Mouse (Mus musculus) hindbrain, embryonic 13.5 days (tissue): ENCODE data around the gene Apela. TPM values are rescaled to one million over a fixed set of nuclear protein-coding genes. Genes with fewer than 3 reads are reported as not detected.

Experiments used
- ATAC-seq: fragments of 200-750 bp; cut with Nextera tagmentation; 2 replicates; pipeline ENCODE4 v1.8.0; 2017; ENCODE audit warnings: moderate TSS enrichment; ENCODE audit not compliant: low FRiP score
- H3K27ac ChIP-seq: fragments of 300-500 bp; sonication (generic); 2 replicates; pipeline ENCODE4 v1.5.1; 2015; ENCODE audit warnings: inconsistent platforms, mild to moderate bottlenecking, moderate library complexity
- H3K27me3 ChIP-seq: fragments of 300-500 bp; sonication (generic); 2 replicates; pipeline ENCODE4 v1.6.1; 2015; ENCODE audit warnings: mild to moderate bottlenecking, inconsistent platforms
- H3K36me3 ChIP-seq: fragments of 300-500 bp; sonication (generic); 2 replicates; pipeline ENCODE4 v1.6.1; 2015; ENCODE audit warnings: mild to moderate bottlenecking, inconsistent platforms
- H3K4me1 ChIP-seq: fragments of 300-500 bp; sonication (generic); replicated peaks from 2 replicates; pipeline ENCODE4 v1.6.1; 2015; ENCODE audit warnings: inconsistent platforms
- H3K4me2 ChIP-seq: fragments of 300-500 bp; sonication (generic); 2 replicates; pipeline ENCODE4 v1.6.1; 2015; ENCODE audit warnings: inconsistent platforms, mild to moderate bottlenecking, moderate library complexity
- H3K4me3 ChIP-seq: fragments of 300-500 bp; sonication (generic); 2 replicates; pipeline ENCODE4 v1.5.1; 2015; ENCODE audit warnings: mild to moderate bottlenecking, inconsistent platforms
- H3K9ac ChIP-seq: fragments of 300-500 bp; sonication (generic); 2 replicates; pipeline ENCODE4 v1.6.1; 2015; ENCODE audit warnings: mild to moderate bottlenecking, inconsistent platforms
- H3K9me3 ChIP-seq: fragments of 300-500 bp; sonication (generic); 2 replicates; pipeline ENCODE4 v1.6.1; 2016; ENCODE audit warnings: inconsistent platforms
- WGBS: fragments of 180-500 bp; shearing (Covaris S2); methylation state at CpG from one replicate; pipeline ENCODE4 v1.1.7; 2015; 5-methylcytosine and 5-hydroxymethylcytosine counted together
- polyA plus RNA-seq: library from polyadenylated mRNA; unstranded; fragments of >200 nt; fragmentation: Nextera tagmentation; extraction: Ambion mirVana; gene quantifications from 2 replicates; pipeline ENCODE4 v1.2.1, GENCODE M21; 2015

The Apela gene
- 1.2 and 2.4 TPM in 2 replicates for polyA plus RNA-seq

- Histone ChIP-seq H3K4me2 (peak within 1 kb of the TSS; percentile 61), H3K27me3 (no peaks in the 10 kb centered on the region), H3K4me3 (peak within 1 kb of the TSS; percentile 36), H3K4me1 (peaks cover 16% of the 10 kb centered on the region), H3K9me3 (no peaks in the 10 kb centered on the region), H3K36me3 (no peaks in the 10 kb centered on the region), H3K27ac (no peak within 1 kb of the TSS), H3K9ac (peak within 1 kb of the TSS; percentile 53; the same call in 1 of the 2 replicates)
- WGBS = under 1% methylated on average over 8 of the region's 8 CpGs
- ATAC-seq = peak; percentile 78
Measured at GRCm38 (mm10) chr8:65037117-65037533, at the start of gene Apela. TSS of gene Apela (minus strand) at chr8:65037336.

DNA sequence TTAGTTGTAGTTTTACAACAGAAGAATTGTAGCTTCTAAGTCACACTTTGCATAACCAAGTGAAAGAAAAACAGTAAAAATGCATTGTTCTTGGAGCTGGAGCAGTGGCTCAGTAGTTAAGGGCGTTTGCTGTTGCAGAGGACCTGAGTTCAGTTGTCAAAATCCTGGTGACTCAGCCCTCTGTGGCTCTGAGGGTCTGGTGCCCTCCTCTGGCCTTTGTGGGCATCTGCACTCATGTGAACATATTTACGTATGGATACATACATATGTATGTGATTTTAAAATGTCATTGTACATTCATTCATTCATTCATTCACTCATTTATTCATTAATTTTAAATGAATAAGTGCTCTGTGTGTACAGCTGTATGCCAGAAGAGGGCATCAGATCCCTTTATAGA is 48.5 kb upstream of the Apela start:
- WGBS = 80% methylated on average over 2 of the region's 2 CpGs
- Histone ChIP-seq H3K4me1 (0 out of 2 replicates have a peak, but pooled peaks cover 4% of the 10 kb centered on the region), H3K4me2 (no peak overlapping the region), H3K27ac (no peak overlapping the region), H3K36me3 (no peaks in the 10 kb centered on the region), H3K4me3 (no peak overlapping the region), H3K9ac (no peak overlapping the region), H3K9me3 (no peaks in the 10 kb centered on the region), H3K27me3 (no peaks in the 10 kb centered on the region)
- no peak for ATAC-seq

DNA sequence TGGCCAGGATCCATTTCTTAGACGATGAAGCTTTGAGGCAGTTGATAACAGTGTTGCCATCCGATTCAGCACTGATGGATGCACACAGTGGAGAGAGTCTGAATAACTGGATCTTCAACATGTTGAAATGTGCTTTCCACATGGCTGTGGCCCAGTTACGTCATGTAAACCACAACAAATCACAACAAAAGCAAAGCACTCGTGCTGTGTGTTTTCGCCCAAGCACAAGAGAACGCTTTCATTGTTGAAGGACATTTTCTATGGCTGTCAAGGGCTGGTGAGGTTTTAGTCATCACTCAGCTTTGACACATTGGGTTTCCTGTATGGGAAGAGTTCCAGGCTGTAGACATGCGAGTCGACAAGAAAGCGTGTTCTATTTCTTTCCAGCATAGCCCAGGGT is 43.6 kb upstream of the Apela start:
- ATAC-seq = no peak
- H3K36me3 ChIP-seq = no peaks in the 10 kb centered on the region
- no peak overlapping the region for H3K4me3 ChIP-seq
- WGBS = 86% methylated on average over 9 of the region's 9 CpGs
- no peak overlapping the region for H3K4me2 ChIP-seq
- no peaks in the 10 kb centered on the region for H3K9me3 ChIP-seq
- H3K9ac ChIP-seq = no peak overlapping the region
- H3K27me3 ChIP-seq = no peaks in the 10 kb centered on the region
- no peak overlapping the region for H3K27ac ChIP-seq
- 0 out of 2 replicates have a peak, but pooled peaks cover 4% of the 10 kb centered on the region for H3K4me1 ChIP-seq

GRCm38 (mm10) chr8:65074733-65075132 is 37.6 kb upstream of the Apela start, which contains the start of gene Gm10663:
TSS of gene Gm10663 (plus strand) at chr8:65075033.
- Histone ChIP-seq H3K36me3 (no peaks in the 10 kb centered on the region), H3K9ac (no peak within 1 kb of the TSS), H3K4me1 (no peaks in the 10 kb centered on the region), H3K27ac (no peak within 1 kb of the TSS), H3K4me2 (no peak within 1 kb of the TSS), H3K9me3 (no peaks in the 10 kb centered on the region), H3K4me3 (no peak within 1 kb of the TSS), H3K27me3 (no peaks in the 10 kb centered on the region)
- no peak for ATAC-seq
- WGBS = 93% methylated on average over 2 of the region's 2 CpGs

GRCm38 (mm10) chr8:65070996-65071395 is 33.9 kb upstream of the Apela start:
- Histone ChIP-seq H3K9me3 (no peaks in the 10 kb centered on the region), H3K27ac (no peak overlapping the region), H3K4me2 (no peak overlapping the region), H3K9ac (no peak overlapping the region), H3K27me3 (no peaks in the 10 kb centered on the region), H3K36me3 (no peaks in the 10 kb centered on the region), H3K4me3 (no peak overlapping the region), H3K4me1 (no peaks in the 10 kb centered on the region)
- WGBS = 78% methylated on average over 4 of the region's 4 CpGs
- no peak for ATAC-seq

GRCm38 (mm10) chr8:65068473-65068819 is 31.3 kb upstream of the Apela start:
- H3K9me3 ChIP-seq = no peaks in the 10 kb centered on the region
- no peaks in the 10 kb centered on the region for H3K4me1 ChIP-seq
- 75% methylated on average over 4 of the region's 4 CpGs for WGBS
- no peaks in the 10 kb centered on the region for H3K27me3 ChIP-seq
- no peak for ATAC-seq
- H3K9ac ChIP-seq = no peak overlapping the region
- H3K4me3 ChIP-seq = no peak overlapping the region
- H3K36me3 ChIP-seq = no peaks in the 10 kb centered on the region
- no peak overlapping the region for H3K4me2 ChIP-seq
- no peak overlapping the region for H3K27ac ChIP-seq

DNA sequence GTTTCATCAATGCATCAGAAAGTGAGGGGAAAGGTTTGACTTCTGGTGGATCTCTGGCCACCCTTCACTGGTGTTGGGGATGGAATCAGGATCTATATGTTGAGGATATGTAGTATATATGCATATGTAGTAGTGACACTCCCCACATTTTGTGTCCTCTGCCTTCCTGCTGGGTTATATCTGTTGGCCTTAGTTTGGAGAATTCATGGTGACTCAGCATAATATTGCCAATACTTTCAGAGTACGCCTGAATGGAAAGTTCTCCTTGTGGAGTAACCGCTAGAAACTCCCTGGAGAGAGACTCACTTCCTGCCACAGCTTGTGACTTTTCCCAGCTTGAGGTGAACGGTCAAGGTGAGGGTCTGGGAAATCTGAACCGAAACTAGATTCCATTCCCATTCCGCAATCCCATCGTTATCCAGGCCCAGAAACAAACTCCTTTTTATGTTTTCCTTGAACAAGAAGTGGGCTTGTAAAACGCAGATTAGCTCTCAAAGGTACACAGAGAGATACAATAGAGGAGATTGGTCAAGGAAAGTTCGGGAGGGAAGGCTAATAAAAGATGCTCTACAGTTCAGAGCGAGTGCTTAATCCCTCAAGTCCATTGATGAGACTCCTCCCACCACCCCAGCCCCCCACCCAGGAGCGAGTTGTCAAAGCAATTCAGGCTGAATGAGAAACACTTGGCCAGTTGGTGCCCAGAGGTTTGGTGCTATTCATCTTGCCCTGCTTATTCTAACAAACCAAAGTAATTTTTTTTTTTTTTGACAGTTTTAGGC is 30.7 kb upstream of the Apela start:
- H3K27ac ChIP-seq = no peak overlapping the region
- no peak for ATAC-seq
- H3K4me3 ChIP-seq = no peak overlapping the region
- H3K9ac ChIP-seq = no peak overlapping the region
- H3K36me3 ChIP-seq = no peaks in the 10 kb centered on the region
- 44% methylated on average over 10 of the region's 10 CpGs for WGBS
- H3K27me3 ChIP-seq = no peaks in the 10 kb centered on the region
- no peaks in the 10 kb centered on the region for H3K4me1 ChIP-seq
- H3K9me3 ChIP-seq = no peaks in the 10 kb centered on the region
- H3K4me2 ChIP-seq = no peak overlapping the region

GRCm38 (mm10) chr8:65067031-65067430 is 29.9 kb upstream of the Apela start:
- H3K4me3 ChIP-seq = no peak overlapping the region
- 95% methylated on average over 4 of the region's 4 CpGs for WGBS
- no peak for ATAC-seq
- no peak overlapping the region for H3K27ac ChIP-seq
- H3K4me1 ChIP-seq = no peaks in the 10 kb centered on the region
- H3K4me2 ChIP-seq = no peak overlapping the region
- no peak overlapping the region for H3K9ac ChIP-seq
- no peaks in the 10 kb centered on the region for H3K36me3 ChIP-seq
- H3K27me3 ChIP-seq = no peaks in the 10 kb centered on the region
- no peaks in the 10 kb centered on the region for H3K9me3 ChIP-seq

DNA sequence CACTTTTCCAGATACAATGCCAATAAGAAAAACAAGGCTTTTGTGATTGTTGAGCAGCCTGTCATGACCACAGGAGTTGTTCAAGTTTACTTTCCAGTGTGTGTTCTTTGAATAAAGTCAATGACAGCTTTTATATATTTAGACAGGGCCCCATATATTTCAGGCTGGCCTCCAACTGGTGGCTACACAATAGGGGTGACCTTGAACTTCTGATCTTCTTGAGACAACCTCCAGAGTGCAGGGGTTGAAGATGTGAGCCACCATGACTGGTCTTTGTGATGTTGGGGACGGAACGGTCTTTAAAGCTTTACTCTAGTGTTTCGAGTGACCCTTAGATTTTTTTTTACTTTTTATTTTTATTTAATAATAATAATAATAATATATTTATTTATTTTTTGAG is 28.5 kb upstream of the Apela start:
- ATAC-seq = no peak
- no peaks in the 10 kb centered on the region for H3K9me3 ChIP-seq
- no peaks in the 10 kb centered on the region for H3K27me3 ChIP-seq
- no peak overlapping the region for H3K4me3 ChIP-seq
- WGBS = 93% methylated on average over 3 of the region's 3 CpGs
- no peaks in the 10 kb centered on the region for H3K36me3 ChIP-seq
- H3K4me1 ChIP-seq = no peaks in the 10 kb centered on the region
- H3K9ac ChIP-seq = no peak overlapping the region
- H3K4me2 ChIP-seq = no peak overlapping the region
- H3K27ac ChIP-seq = no peak overlapping the region

DNA sequence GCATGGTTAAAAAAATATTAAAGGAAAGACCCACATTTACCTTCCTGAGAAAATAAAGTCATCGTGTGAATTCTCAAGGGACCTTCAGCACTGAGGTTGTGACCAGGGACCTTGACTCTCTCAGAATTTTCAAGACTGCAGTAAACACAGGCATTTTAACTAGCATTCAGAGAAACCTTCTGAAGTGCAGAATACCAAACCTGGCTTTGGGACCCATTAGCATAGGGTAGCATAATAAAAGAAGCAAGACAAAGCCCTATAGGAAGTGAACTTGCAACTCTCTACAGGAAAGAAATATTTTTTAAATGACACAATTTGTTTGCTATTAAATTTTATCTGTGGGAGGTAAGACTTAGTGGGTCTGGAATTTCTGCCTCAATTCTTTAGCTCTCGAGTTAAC is 26.9 kb upstream of the Apela start:
- ATAC-seq = no peak
- H3K27ac ChIP-seq = no peak overlapping the region
- no peaks in the 10 kb centered on the region for H3K9me3 ChIP-seq
- no peak overlapping the region for H3K4me2 ChIP-seq
- no peaks in the 10 kb centered on the region for H3K36me3 ChIP-seq
- WGBS = 47% methylated on average over 2 of the region's 2 CpGs
- no peak overlapping the region for H3K4me3 ChIP-seq
- no peaks in the 10 kb centered on the region for H3K27me3 ChIP-seq
- H3K4me1 ChIP-seq = no peaks in the 10 kb centered on the region
- H3K9ac ChIP-seq = no peak overlapping the region

DNA sequence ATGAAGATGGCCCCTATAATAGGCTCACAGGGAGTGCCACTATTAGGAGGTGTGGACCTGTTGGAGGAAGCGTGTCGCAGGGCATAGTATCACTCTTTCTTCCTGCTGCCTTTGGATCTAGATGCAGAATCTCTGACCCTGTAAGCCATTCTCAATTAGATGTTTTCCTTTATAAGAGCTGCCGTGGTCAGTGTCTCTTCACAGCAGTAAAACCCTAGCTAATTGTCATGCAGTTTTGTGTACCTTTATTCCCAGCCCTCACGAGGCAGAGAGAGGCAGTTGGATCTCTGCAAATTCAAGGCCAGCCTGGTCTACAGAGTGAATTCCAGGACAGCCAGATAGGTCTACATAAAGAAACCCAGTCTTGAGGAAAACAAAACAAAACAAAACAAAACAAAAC is 25.1 kb upstream of the Apela start:
- H3K4me2 ChIP-seq = no peak overlapping the region
- no peaks in the 10 kb centered on the region for H3K9me3 ChIP-seq
- no peak overlapping the region for H3K27ac ChIP-seq
- no peak overlapping the region for H3K4me3 ChIP-seq
- no peaks in the 10 kb centered on the region for H3K27me3 ChIP-seq
- no peaks in the 10 kb centered on the region for H3K36me3 ChIP-seq
- no peak overlapping the region for H3K9ac ChIP-seq
- ATAC-seq = no peak
- WGBS = 69% methylated on average over 4 of the region's 4 CpGs
- no peaks in the 10 kb centered on the region for H3K4me1 ChIP-seq

GRCm38 (mm10) chr8:65056722-65057121 is 19.6 kb upstream of the Apela start:
- H3K4me1 ChIP-seq = no peaks in the 10 kb centered on the region
- H3K9me3 ChIP-seq = no peaks in the 10 kb centered on the region
- H3K4me2 ChIP-seq = no peak overlapping the region
- no peak overlapping the region for H3K4me3 ChIP-seq
- WGBS = 88% methylated on average over 4 of the region's 4 CpGs
- ATAC-seq = no peak
- H3K27me3 ChIP-seq = no peaks in the 10 kb centered on the region
- H3K27ac ChIP-seq = no peak overlapping the region
- no peak overlapping the region for H3K9ac ChIP-seq
- no peaks in the 10 kb centered on the region for H3K36me3 ChIP-seq

- Histone ChIP-seq H3K9ac (no peak overlapping the region), H3K27me3 (no peaks in the 10 kb centered on the region), H3K4me1 (no peaks in the 10 kb centered on the region), H3K27ac (no peak overlapping the region), H3K9me3 (no peaks in the 10 kb centered on the region), H3K36me3 (no peaks in the 10 kb centered on the region), H3K4me2 (no peak overlapping the region), H3K4me3 (no peak overlapping the region)
- no peak for ATAC-seq
- WGBS = 60% methylated on average over 5 of the region's 5 CpGs
Measured at GRCm38 (mm10) chr8:65053968-65054367, 16.8 kb upstream of the Apela start.
